Mouse (Mus musculus) adrenal gland (tissue): ENCODE data around the gene Elmsan1.

Experiments used
- intact Hi-C: fragments of 180-260 bp; cut with DNase I; formaldehyde crosslinking; loops from one replicate; pipeline ENCODE4 v1.15.1; 2025

The Elmsan1 gene

DNA sequence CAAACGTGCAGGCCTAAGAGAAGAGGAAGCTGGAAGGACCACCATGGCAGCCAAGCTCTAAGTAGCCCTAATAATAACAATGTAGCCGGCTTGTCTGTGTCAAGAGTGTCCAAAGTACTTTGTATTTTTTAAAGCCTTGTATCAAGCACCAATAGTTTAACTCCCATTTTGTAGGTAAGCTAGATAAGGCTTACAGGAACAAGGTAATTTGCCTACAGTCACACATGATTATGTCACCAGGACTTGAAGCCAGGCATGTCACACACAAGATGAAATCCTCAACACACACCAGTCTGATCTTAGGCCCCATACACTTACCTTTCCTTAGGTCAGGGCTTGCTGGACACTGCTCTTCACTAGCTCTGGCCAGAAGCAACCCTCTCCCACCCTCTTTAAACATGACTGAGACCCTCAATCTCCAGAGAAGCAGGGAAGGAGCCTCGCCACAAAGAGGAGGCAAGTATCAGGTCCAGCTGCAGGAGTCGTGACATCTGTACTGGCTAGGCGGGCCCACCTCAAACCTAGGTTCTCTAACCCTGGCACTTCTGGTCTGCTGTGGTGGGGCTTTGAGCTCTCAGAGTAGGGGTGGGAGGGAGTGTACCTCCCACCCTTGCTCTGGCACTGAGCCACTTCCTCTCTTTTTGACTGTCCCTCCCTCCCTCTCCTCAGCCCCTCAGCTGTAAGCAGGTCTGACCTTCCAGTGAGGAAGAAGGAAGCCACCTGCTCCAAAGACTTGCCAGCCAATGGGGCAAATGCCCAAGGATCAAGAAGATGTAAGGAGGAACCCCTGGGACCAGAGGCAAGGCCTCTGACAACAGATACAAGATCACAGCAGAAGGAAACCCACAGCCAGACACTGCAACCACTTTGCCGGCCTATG is 41.6 kb downstream of the Elmsan1 start:
- intact Hi-C loops: loop anchor here (2.0 kb wide), 1 partner anchor 16 kb away; no protein-coding TSS in a partner anchor

DNA sequence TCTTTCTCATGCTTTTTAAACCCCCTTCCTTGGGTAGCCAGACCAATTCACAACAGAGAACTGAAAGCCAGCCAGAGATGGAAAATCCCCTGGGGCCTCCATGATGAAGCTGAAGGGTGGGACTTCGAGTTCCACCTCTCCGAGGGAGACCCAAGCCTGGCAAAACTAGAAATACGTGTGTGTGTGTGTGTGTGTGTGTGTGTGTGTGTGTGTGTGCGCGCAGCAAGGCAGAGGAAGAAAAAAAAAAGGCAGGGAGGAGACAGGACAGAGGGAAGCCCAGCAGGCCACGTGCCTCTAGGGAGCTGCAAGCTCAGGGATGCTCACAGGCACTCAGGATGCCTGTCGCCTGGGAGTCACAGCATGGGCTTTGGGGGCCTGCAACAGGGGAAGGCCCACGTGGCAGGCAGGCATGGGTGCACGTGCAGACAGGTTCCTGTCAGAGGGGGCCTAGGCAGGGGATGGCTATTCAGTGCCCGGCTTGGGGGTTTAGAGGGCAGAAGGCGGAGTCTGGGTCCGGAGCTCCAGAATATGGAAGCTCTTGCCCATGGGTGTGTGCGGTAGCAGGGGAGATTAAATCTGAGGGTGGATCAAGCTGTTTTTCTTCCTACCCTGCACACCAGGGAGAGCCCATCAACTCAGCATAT is 42.4 kb downstream of the Elmsan1 start:
- intact Hi-C loops: loop anchor here (2.0 kb wide), 1 partner anchor 17 kb away; no protein-coding TSS in a partner anchor

DNA sequence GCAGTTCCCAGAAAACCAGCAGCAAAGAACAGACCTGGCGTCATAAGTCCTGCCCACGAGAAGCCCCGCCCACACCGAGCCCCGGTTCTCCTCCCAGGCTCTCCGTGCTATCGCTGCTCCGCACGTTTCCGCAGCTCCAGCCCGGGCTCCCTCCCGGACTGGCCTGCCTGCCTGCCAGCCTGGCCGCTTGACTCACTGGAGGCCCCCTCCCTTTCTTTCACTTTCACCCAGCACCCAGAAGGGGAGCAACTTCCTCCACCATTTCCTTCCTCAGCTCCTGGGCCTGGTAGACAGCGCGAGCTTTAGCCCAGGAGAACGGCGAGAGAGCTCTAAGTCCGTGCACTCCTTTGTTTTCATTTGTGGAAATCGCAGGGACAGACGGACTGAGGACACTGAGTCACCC is 43.0 kb downstream of the Elmsan1 start:
- intact Hi-C loops: loop anchor here (2.0 kb wide), 1 partner anchor 17 kb away; no protein-coding TSS in a partner anchor

DNA sequence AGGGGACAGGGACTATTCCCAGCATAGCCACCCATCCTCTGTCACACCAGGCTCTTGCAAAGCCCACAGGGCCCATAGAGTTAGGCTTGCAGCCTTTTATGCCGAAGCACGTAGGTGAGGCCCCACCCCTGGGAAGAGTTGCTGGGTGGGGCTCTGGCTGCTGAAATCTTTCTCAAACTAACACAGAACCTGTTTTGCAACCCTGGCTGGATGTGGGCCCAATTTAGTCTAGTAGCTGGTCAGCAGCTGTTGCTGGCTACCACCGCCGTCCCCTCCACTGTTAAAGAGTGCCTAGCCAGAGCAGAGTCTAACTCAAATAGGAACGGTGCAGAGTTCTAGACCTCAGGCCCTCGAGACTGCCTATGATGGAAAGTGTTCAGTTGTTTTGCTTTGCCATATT is 43.8 kb downstream of the Elmsan1 start:
- intact Hi-C loops: no loop called here

DNA sequence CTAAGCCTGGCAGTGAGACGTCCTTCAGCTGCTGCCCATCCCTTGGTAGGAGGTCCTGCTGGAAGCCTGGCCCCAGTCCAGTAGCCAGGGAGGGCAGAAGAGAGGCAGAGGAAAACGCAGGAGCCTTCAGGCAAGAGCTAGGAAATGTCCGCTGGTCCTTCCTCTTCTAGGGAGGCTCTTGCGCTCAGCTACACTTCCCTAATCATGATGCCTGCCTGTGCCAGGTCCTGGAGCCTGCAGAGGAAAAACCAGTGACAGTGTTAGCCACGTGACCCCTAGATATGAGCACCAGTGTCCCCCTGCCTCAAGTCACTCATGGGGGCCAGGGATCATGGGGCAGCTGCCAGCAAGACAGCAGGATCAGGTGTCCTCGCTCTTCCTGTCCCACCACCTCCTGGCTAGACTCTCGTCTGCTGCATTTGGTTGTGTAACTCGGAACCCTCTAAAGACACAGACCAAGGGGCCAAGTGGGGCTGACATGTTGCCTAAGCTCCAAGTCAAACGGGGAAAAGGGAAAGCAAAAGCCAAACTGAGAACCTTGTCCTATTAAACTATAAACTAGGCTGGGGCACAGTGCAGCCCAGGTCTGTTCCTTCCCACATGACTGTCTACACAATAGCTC is 44.4 kb downstream of the Elmsan1 start:
- intact Hi-C loops: no loop called here

DNA sequence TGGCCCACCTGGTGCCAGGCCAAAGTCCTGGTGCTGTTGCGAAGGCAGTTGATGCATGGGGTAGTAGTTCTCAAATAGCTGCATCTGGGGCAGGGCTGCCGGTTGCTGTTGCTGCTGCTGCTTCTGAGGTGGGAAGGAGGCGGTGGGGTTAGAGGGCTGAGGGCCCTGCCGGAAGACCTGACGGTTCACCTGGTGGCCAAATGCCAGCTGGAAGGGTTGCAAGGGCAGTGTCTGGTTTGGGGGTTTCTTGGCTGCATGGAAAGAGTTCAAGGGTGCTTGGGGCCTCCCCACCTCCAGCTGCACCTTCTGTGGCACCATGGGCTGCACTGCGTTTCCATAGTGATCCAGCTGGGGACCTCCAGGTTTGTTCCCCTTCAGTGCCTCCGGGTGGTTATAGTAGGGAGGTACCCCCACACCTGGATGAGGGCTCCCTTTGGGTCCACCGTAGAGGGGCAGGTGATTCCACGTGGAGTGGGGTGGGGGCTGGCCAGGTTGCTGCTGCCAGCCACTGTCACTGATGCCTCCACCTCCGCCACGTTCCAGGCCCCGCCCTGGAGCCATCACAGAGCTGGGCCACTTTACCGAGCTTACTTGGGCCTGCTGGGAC is 45.3 kb downstream of the Elmsan1 start:
- intact Hi-C loops: no loop called here

DNA sequence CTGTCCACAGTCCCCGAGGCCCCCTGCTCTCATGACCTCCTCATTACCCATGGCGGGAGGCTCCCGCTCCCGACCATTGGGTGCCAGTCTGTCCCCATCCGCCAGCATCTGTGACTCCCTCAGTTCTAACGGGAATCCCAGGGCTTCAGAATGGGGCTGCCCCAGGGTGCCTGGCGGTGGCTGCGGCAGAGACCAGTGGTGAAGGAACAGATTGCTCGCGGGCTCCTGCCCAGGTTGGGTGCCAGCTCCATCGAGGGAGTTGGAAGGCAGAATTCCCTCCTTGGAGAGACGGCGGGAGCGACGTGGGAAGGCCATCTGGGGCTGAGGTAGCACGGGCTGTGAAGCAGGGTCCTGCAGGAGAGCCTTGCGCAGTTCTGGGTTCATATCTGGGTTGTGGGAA is 45.8 kb downstream of the Elmsan1 start:
- intact Hi-C loops: no loop called here

DNA sequence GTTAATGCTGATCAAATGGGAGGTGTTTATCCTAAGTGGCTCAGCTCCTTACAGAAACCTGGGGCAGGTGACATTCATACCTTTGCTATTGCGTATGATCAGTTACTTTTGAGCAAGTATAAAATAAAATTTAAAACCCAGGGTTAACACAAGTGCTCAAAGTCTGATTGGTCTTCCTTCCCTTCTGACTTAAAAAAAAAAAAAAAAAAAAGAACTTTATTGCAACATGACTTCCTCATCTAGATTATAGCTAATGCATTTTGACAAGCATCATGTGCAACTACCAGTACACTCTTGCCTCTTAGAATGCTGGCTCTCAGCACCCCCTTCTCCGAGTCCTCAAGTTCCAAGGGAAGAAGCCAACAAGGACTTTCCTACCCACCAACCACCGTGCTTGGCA is 46.5 kb downstream of the Elmsan1 start:
- intact Hi-C loops: no loop called here

DNA sequence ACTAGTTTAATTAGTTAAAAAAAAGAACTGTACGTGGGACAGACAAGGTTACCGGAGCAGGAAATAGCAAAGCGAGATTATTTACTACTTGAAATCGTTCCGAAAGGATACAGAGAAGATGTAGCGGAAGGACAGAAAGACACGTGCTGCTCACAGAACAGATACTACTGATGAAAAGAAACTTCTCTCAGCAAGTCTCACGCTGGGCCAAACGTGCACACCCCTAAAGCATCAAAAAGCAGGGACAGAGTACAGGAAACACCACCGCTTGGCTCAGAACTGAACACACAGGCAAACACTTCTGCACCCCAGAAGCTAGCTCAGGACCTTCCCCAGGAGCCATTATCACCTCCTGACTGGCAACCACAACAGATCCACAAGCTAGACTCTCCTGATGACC is 48.1 kb downstream of the Elmsan1 start:
- intact Hi-C loops: no loop called here

DNA sequence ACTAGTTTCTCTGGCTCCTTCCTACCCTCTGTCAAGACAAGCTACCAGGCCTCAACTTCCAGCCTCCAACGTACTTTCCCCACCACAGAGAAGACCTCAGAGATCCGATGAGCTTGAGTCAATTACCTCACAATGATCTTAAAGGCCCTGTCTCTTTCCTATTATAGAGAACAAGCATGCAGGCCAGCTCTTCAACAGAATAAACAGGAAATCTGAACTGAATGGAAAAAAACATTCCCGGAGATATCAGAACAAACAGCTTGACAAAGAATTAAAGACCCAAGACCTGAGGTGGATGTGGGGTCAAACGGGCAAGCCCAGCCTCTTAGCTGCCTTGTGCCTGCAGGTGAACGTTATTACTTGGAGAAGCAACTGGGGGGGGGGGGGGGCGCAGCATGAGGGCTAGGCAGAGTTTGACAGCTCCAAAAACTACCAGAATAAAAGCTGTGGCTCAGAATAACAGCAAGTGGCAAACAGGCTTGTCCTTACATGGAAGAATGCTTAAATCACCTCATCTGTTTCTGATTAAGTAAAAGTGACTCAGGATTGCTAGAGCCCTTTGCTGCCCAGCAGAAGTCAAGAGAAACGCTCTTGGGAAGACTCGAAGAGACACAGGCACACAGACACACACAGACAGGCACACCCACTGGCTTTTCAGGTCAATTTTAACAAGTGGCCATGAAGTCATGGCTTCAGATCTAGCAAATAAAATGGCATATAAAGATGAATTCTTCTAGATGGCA is 52.9 kb downstream of the Elmsan1 start:
- intact Hi-C loops: no loop called here

DNA sequence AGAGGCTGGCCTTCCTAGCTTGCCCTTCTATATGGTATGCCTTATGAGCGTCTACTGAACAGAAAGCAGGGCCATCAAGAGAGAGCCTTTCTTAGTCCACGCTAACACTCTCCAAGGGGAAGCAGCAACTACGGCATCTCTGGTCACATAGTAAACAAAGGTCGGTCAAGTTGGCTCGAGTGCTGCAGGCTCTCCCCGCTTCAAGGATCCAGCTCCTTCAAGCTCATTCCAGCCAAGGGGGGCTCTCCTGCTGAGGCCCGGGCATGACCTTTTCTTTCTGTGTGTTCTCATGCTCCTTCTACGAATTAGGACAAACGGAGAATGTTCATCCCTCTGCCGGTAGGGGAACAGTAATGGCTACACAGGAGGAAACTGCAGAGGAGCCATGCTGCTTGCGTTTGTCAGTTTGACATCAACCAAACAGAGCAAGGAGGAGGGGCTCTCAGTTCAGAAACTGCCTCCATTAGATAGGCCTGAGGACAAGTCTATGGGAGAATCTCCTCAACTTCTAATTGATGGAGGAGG is 55.0 kb downstream of the Elmsan1 start:
- intact Hi-C loops: loop anchor here (2.0 kb wide), 1 partner anchor 81 kb away; no protein-coding TSS in a partner anchor

DNA sequence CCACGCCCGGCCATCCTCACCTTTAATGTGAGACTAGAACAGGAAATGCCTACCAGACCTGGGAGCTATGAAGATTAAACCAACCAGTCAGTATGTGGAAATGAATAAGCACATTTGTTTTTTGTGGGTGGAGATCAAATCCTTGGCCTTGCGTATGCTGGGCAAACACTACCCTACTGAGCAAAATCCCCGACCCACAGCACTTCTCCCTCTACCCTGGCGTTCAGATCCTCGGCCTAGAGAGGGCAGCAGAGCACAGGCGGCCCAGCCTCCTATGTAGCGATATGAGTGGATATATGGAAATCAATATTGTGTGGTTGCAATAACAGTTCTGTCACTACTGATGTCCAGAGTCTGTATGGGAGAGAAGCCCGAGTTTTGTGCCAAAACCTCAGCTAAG is 55.5 kb downstream of the Elmsan1 start:
- intact Hi-C loops: loop anchor here (2.0 kb wide), 1 partner anchor 82 kb away; no protein-coding TSS in a partner anchor

DNA sequence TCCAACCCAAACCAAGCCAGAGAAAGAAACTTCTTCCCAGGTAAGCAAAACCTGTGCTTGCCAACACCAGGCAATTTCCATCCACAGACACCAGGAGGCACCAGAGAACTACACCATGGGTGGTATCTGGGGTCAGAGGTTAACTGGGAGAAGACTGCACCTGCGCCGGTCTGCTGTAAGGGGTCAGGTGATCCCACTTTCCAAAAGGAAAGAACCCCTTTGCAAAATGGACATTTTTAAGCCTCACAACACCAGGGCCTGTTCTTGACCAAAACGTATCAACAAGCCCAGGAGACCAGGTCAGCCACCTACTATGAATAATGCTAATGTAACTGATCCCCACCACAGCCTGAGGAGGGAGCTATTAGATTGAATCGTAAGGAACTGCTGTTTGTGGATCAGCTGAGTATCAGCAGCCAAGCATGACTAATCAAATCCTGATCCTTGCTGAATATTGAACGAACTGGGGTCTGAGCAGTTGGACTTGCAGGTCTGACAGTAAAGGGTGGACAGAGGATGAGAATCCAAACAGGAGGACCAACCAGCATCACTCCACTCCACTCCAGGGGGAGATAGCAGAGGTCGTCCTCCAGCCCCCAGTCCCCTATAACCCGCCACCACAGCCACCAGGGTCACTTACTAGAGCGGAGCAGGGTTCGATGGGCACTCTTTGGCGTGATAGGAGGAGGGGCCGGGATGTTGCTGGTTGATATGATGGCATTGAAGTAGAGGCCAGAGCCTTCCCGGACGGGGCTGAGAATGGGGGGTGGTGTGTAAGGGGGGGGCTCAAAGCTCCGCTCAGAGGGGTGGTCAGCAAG is 56.9 kb downstream of the Elmsan1 start:
- intact Hi-C loops: loop anchor here (2.0 kb wide), 1 partner anchor 83 kb away; no protein-coding TSS in a partner anchor

DNA sequence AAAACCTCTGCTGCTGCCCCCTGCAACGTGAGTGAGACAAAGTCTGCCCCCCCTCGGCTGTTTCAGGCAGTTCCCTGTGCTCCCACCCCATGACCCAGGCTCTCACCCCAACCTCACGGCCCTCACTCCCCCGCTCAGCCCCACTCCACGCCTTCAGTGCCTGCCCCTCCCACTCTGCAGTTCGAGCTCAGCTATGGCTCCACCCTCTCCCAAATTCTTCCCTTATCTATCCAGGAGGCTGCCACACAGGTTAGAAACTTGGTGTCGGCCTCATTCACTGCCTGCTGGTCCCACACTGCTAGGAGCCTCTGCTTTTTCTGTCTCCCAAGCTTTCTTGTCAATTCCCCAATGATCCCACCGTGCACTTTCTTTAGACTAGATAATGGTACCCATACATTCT is 57.6 kb downstream of the Elmsan1 start:
- intact Hi-C loops: no loop called here

DNA sequence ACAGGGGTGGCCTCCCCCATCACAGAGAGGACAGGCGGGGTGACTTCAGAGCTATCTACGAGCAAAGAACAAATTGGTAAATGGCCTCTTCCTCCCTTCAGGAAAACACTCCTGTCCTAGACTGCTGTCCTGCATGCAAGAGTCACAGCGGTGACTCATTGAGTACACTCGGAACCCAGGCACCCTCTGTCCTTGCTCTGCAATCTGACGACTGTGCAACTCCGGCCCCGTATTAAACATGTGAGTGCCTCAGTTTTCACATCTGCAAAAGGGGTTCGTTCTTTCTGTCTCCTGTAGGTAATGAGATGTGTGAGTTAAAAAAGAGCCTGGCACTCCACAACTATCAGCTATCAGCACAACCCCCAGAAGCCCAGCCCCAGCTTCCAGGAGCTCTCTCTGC is 58.2 kb downstream of the Elmsan1 start:
- intact Hi-C loops: no loop called here

DNA sequence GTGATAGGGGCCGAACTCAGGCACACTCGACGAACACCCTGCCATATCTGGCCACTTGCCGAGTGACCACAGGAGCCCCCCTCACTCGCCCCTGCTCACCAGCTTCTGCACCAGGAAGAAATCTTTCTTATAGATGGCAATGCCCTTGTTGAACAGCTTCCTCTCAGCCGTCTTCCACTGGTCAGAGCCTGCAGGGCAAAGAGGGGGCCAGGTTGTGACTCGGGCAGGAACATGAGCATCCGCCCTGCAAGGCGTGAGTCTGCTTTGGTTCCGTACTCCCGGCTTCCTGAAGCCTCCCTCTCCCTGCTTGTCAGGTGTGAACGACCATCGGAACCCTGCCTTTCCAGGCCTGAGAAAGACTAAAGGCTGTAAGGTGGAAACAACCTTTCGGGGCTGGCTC is 60.5 kb downstream of the Elmsan1 start:
- intact Hi-C loops: no loop called here

DNA sequence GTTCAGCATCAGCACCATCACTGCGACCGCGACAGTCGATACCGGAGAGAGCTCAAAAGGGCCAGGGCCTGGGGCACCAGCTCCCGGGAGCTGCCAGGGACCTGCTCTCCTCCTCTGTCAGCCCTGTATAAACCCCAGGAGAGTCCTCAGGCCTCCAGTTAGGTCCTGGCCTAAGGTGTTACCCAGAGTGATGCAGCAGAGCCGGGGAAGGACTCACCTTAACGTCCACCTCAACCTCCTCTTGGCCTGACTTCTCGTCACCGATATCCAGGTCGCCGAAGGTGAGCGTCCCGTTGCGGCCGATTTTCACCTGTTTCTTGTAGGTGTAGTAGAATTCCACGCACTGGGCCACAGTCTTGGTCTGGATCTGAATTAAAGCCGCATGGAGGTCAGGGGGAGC is 62.5 kb downstream of the Elmsan1 start:
- intact Hi-C loops: no loop called here

DNA sequence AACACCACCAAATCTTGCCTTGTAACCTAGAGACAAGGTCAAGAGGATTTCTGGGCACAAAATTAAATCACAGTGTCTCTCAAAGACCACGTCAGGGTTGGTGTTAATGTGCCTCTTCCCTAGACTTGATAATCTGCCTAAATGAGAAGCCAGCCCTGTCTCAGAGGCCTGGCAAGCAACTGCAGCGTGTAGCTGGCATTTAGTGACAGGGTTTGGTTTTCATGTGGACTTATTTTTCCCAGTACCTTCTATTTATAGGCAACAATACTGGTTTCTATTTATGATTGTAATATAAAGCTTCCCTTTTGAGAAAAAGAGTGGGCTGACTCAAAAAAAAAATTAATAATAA is 63.2 kb downstream of the Elmsan1 start:
- intact Hi-C loops: no loop called here

DNA sequence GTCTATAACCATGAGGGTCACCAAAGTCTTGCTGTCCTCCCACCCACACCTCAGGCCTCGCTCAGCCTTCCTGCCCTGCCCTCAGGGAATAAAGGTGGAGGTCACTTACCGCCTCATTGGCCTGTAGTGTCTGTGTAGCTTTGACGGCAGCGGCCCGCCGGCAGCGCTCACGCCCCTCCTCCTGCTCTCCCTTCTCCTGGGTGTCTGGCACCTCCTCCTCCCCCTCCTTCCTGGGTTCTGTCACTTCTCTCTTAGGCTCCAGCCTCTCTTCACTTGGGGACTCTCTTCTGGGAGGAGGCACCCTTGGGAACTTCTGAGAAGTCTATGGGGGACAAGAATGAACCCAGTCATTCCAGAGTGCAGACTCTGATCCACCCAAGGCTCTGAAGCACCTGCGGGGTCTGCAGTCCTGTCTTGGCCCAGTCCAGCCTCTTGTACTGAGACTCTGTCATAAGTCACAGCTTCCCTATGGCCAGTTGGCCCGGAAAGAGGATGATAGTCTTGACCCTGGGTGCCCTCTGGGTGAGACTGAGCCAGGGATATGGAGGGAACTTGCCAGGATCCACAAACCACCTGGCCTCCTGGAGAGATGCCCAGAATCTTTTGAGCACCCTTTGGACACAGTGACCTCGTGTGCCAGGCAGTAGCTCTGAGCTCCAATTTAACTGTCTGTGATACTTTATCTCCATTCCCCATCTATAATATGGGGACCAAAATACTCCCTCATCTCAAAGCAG is 63.7 kb downstream of the Elmsan1 start:
- intact Hi-C loops: no loop called here
